Mouse (Mus musculus) forebrain, embryonic 11.5 days (tissue): ENCODE data around the gene Pde7b. TPM values are rescaled to one million over a fixed set of nuclear protein-coding genes. Genes with fewer than 3 reads are reported as not detected.

ENCODE experiments used
- ATAC-seq: fragments of 200-750 bp; cut with Nextera tagmentation; replicated peaks from 2 replicates; pipeline ENCODE4 v1.8.0; 2017; ENCODE audit warnings: moderate TSS enrichment; ENCODE audit not compliant: low FRiP score
- DNase-seq: peaks from one replicate; pipeline ENCODE4 v3.0.0-alpha.2; 2017; ENCODE audit warnings: low spot score
- H3K27ac ChIP-seq: fragments of 300-500 bp; sonication (generic); 2 replicates; pipeline ENCODE4 v1.5.1; 2014; ENCODE audit warnings: low read depth, low read length
- H3K27me3 ChIP-seq: fragments of 300-500 bp; sonication (generic); 2 replicates; pipeline ENCODE4 v1.6.1; 2014; ENCODE audit warnings: mild to moderate bottlenecking, low read length, mixed read lengths; ENCODE audit not compliant: control insufficient read depth, insufficient read depth
- H3K36me3 ChIP-seq: fragments of 300-500 bp; sonication (generic); 2 replicates; pipeline ENCODE4 v1.6.1; 2014; ENCODE audit warnings: mild to moderate bottlenecking, low read length, moderate library complexity, mixed read lengths; ENCODE audit not compliant: control insufficient read depth, insufficient read depth
- H3K4me1 ChIP-seq: fragments of 300-500 bp; sonication (generic); replicated peaks from 2 replicates; pipeline ENCODE4 v1.6.1; 2014; ENCODE audit warnings: low read length, mixed read lengths; ENCODE audit not compliant: control insufficient read depth, insufficient read depth
- H3K4me2 ChIP-seq: fragments of 300-500 bp; sonication (generic); 2 replicates; pipeline ENCODE4 v1.6.1; 2014; ENCODE audit warnings: low read depth, mild to moderate bottlenecking, low read length, moderate library complexity, mixed read lengths; ENCODE audit not compliant: severe bottlenecking
- H3K4me3 ChIP-seq: fragments of 300-500 bp; sonication (generic); 2 replicates; pipeline ENCODE4 v1.5.1; 2014; ENCODE audit warnings: low read depth, low read length
- H3K9ac ChIP-seq: fragments of 300-500 bp; sonication (generic); 2 replicates; pipeline ENCODE4 v1.6.1; 2014; ENCODE audit warnings: low read length
- H3K9me3 ChIP-seq: fragments of 300-500 bp; sonication (generic); 2 replicates; pipeline ENCODE4 v1.6.1; 2016; ENCODE audit warnings: low read length, mixed read lengths; ENCODE audit not compliant: control insufficient read depth
- WGBS: fragments of 180-500 bp; shearing (Covaris S2); extraction: QIAGEN DNeasy Blood & Tissue Kit; methylation state at CpG from one replicate; pipeline ENCODE4 v1.1.7; 2014; 5-methylcytosine and 5-hydroxymethylcytosine counted together
- polyA plus RNA-seq: library from polyadenylated mRNA; unstranded; fragments of >200 nt; fragmentation: Nextera tagmentation; extraction: Ambion mirVana; gene quantifications from 2 replicates; pipeline ENCODE4 v1.2.1, GENCODE M21; 2014

Gene Pde7b
- polyA plus RNA-seq, 1 experiment from 2014 or later = 1.7 TPM

- Histone ChIP-seq H3K4me1 (no peaks in the 10 kb centered on the region), H3K36me3 (no peaks in the 10 kb centered on the region), H3K27ac (no peak overlapping the region), H3K9me3 (no peaks in the 10 kb centered on the region), H3K4me2 (no peak overlapping the region), H3K9ac (no peak overlapping the region), H3K4me3 (no peak overlapping the region), H3K27me3 (no peaks in the 10 kb centered on the region)
- no peak for ATAC-seq
- WGBS = 93% methylated on average over 7 of the region's 7 CpGs
- no peak for DNase-seq
Observed at GRCm38 (mm10) chr10:20459657-20460350, 265.1 kb downstream of the Pde7b start.

DNA sequence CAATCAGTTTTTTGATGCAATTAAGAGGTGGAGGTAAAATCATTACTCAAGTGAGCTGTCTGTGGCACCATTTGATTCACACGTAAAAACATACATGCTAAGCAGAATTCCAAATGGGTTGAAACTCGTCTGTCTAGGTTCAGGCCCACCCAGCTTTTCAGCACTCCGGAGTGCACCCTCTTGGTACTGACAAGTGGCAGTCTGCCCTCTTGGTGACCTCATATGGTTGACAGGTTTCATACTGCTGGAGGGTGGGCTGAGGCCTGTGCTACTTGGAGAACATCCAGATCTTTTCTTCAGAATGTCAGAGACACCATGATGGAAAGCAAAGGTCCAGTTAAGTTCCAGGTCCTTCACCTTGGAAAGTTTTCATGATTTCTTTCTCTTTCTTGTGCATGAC, 265.7 kb downstream of the Pde7b start:
- DNase-seq (no peak), ATAC-seq (no peak)
- no peaks in the 10 kb centered on the region for H3K36me3 ChIP-seq
- WGBS = 86% methylated on average over 3 of the region's 3 CpGs
- H3K4me3 ChIP-seq = no peak overlapping the region
- H3K9me3 ChIP-seq = no peaks in the 10 kb centered on the region
- no peaks in the 10 kb centered on the region for H3K27me3 ChIP-seq
- H3K4me1 ChIP-seq = no peaks in the 10 kb centered on the region
- no peak overlapping the region for H3K27ac ChIP-seq
- H3K4me2 ChIP-seq = no peak overlapping the region
- no peak overlapping the region for H3K9ac ChIP-seq

DNA sequence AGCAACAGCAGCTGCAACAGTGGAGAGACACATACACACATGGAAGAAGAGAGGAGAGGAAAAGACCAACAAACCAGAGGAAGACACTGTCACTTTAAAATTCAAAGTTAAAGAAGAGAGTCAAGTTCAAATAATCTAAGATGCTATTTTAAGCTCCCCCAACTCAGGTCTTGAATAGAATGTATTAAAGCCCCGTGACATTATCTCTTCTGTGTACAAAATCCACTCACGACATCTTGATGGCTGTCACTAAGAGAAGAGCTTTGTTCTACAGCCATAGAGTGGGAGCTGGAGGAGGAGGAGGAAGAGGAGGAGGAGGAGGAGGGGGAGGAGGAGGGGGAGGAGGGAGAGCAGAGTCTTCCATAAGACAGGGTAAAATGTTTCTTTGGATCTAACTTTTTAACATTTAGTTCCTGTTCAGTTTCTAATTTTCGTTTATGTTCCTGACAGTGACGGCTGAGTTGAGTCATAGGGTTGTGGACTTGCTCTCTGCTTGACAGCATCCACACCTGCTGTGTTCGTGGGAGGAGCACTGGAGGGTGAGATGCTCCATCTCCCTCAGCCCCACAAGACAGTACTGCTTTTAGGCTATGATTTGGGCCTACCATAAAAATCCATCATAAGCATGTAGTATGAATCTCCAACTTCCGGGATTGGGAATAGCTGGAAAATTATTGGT, 270.4 kb downstream of the Pde7b start:
- Histone ChIP-seq H3K27me3 (no peaks in the 10 kb centered on the region), H3K4me3 (no peak overlapping the region), H3K36me3 (no peaks in the 10 kb centered on the region), H3K9me3 (no peaks in the 10 kb centered on the region), H3K4me1 (no peaks in the 10 kb centered on the region), H3K4me2 (no peak overlapping the region), H3K9ac (no peak overlapping the region), H3K27ac (no peak overlapping the region)
- ATAC-seq (no peak), DNase-seq (no peak)
- WGBS = 79% methylated on average over 6 of the region's 6 CpGs

DNA sequence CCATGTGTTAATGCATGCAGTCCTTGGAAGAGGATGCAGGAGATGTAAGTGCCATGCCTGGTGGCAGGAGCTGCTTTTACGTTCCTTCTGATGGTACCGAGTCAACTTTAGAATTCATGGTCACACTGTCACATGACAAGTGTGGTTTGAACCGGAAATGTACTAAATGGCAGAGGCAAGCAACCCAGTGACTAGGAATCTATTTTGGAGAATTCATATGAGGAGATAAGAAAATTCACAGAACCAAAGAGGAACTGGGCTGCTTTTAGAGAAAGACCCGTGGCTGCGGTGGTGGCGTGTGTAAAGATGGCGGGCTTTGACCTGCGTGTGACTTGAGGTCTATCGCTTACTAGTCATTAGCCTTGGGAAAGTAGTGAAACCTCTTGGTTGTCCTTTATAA, 287.4 kb downstream of the Pde7b start:
- H3K9ac ChIP-seq = no peak overlapping the region
- DNase-seq (no peak), ATAC-seq (no peak)
- H3K4me1 ChIP-seq = no peaks in the 10 kb centered on the region
- H3K27me3 ChIP-seq = no peaks in the 10 kb centered on the region
- no peak overlapping the region for H3K4me3 ChIP-seq
- no peaks in the 10 kb centered on the region for H3K36me3 ChIP-seq
- H3K9me3 ChIP-seq = no peaks in the 10 kb centered on the region
- no peak overlapping the region for H3K27ac ChIP-seq
- WGBS = 97% methylated on average over 9 of the region's 9 CpGs
- H3K4me2 ChIP-seq = no peak overlapping the region

DNA sequence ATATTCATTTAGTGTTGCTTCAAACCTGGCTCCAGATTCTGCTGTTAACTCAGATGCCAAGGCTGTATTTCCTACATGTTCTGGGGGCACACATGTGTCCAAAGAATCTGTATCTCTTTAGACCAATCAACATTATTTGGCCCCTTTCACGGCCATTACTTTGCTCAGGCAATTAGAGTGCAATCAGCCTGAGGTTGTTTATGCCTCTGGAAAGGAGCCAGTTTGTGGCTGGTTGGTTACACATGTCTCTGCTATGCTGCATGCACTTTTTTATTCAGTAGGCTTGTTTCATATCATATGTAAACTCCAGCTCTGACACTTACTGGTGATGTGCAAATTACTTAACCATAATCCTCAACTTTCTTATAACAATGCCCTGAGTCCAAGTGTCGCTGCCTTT, 287.9 kb downstream of the Pde7b start:
- H3K9ac ChIP-seq = no peak overlapping the region
- DNase-seq (no peak), ATAC-seq (no peak)
- no peaks in the 10 kb centered on the region for H3K27me3 ChIP-seq
- H3K9me3 ChIP-seq = no peaks in the 10 kb centered on the region
- no peaks in the 10 kb centered on the region for H3K4me1 ChIP-seq
- WGBS = 84% methylated on average over 2 of the region's 2 CpGs
- no peaks in the 10 kb centered on the region for H3K36me3 ChIP-seq
- H3K4me3 ChIP-seq = no peak overlapping the region
- no peak overlapping the region for H3K4me2 ChIP-seq
- H3K27ac ChIP-seq = no peak overlapping the region

DNA sequence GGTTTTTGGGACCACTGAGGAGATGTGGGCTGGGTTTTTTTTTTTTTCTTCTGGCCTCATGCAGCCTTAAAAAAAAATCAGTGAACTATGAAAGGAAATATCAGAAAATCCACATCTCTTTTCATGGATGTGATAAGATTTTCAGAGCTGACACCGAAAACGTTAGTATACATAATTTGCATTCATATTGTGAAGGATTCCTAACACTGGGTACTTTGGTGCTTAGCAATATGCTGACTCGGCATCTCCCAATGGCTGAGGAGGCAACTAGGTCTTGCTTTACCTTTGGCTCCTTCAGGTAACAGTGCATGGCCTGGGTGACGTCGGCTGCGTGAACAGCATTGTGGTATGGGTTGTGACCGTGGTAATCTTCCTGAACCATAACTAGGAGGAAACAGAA, 289.0 kb downstream of the Pde7b start:
- H3K4me2 ChIP-seq = no peak overlapping the region
- H3K27ac ChIP-seq = no peak overlapping the region
- H3K36me3 ChIP-seq = no peaks in the 10 kb centered on the region
- H3K4me3 ChIP-seq = no peak overlapping the region
- H3K9ac ChIP-seq = no peak overlapping the region
- ATAC-seq = no peak
- no peaks in the 10 kb centered on the region for H3K9me3 ChIP-seq
- H3K27me3 ChIP-seq = no peaks in the 10 kb centered on the region
- 93% methylated on average over 7 of the region's 7 CpGs for whole genome bisulfite sequencing
- no peak for DNase-seq
- no peaks in the 10 kb centered on the region for H3K4me1 ChIP-seq

DNA sequence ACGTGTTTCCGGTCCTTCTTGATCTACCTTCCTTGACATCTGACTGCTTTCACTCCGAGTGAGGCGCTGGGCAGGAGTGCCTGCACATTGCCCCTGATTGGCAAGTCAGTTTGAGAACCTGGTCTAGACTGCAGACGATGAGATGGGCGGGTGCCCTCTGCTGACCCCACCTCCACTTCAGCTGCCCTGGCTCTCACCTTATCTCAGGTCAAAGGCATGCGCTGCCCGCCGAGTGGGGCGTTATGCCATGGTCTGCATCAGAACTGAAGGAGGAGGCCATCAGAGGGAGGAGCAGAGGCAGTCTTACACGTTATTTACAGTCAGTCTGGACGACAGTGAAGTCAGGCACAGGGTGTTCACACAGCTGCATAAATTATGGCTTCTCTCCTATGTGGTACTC, 293.5 kb downstream of the Pde7b start:
- Histone ChIP-seq H3K9me3 (no peaks in the 10 kb centered on the region), H3K27ac (no peak overlapping the region), H3K4me2 (no peak overlapping the region), H3K27me3 (no peaks in the 10 kb centered on the region), H3K9ac (no peak overlapping the region), H3K4me1 (no peaks in the 10 kb centered on the region), H3K4me3 (no peak overlapping the region), H3K36me3 (no peaks in the 10 kb centered on the region)
- DNase-seq = no peak
- ATAC-seq = no peak
- WGBS = 81% methylated on average over 12 of the region's 12 CpGs

GRCm38 (mm10) chr10:20421299-20421883, 303.5 kb downstream of the Pde7b start:
- ATAC-seq (no peak), DNase-seq (no peak)
- H3K27me3 ChIP-seq = no peaks in the 10 kb centered on the region
- no peak overlapping the region for H3K4me2 ChIP-seq
- no peaks in the 10 kb centered on the region for H3K4me1 ChIP-seq
- WGBS = 90% methylated on average over 10 of the region's 10 CpGs
- H3K4me3 ChIP-seq = no peak overlapping the region
- H3K9me3 ChIP-seq = no peaks in the 10 kb centered on the region
- no peaks in the 10 kb centered on the region for H3K36me3 ChIP-seq
- no peak overlapping the region for H3K9ac ChIP-seq
- no peak overlapping the region for H3K27ac ChIP-seq

- Histone ChIP-seq H3K27ac (no peak overlapping the region), H3K9me3 (no peaks in the 10 kb centered on the region), H3K4me2 (no peak overlapping the region), H3K27me3 (no peaks in the 10 kb centered on the region), H3K9ac (no peak overlapping the region), H3K36me3 (no peaks in the 10 kb centered on the region), H3K4me3 (no peak overlapping the region), H3K4me1 (no peaks in the 10 kb centered on the region)
- 80% methylated on average over 7 of the region's 7 CpGs for WGBS
- no peak for DNase-seq
- ATAC-seq = no peak
Observed at GRCm38 (mm10) chr10:20420296-20420695, 304.6 kb downstream of the Pde7b start.
